Mouse (Mus musculus) embryonic fibroblast, embryonic 13.5 days (primary cell): ENCODE data around the gene Arhgap1.

ENCODE experiments used
- CTCF ChIP-seq: IDR thresholded peaks from 2 replicates; pipeline ENCODE4 v1.5.1; 2011; ENCODE audit warnings: mild to moderate bottlenecking, control low read depth, low read length, moderate library complexity, borderline replicate concordance; ENCODE audit not compliant: insufficient read depth
- POLR2A ChIP-seq: IDR thresholded peaks from 2 replicates; pipeline ENCODE4 v1.6.1; 2011; ENCODE audit warnings: low read depth, mild to moderate bottlenecking, control low read depth, low read length, moderate library complexity

DNA sequence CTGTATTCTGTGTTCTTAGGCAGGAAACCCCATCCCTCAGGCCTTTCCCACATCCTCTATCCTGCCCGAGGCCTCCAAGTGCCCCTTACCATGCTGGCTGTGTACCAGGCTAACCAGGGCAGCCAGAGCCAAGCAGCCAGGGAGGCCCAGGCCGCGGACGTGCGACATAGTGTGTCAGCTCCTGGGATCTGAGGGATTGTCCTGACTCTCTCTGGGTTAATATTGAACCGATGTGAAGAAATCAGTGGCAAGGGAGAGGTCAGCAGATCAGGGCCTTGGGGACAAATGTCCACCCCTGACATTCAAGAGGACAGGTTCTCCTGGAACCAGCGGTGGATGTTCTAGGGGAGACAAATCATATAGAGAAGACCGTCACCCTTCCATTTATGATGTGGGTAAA lies 13.4 kb upstream of the Arhgap1 start, which contains the start of gene F2:
- TF ChIP-seq CTCF (no peak), POLR2A (no peak)
